Mouse (Mus musculus) MEL (cell line): ENCODE data around the gene Epha3. TPM values are rescaled to one million over a fixed set of nuclear protein-coding genes. Genes with fewer than 3 reads are reported as not detected.

ENCODE experiments used
- DNase-seq: peaks from one replicate; pipeline ENCODE4 v3.0.0; 2011; ENCODE audit warnings: low read depth, low spot score
- H3K27ac ChIP-seq: 2 replicates; pipeline ENCODE4 v1.5.1; 2012; ENCODE audit warnings: low read depth, mild to moderate bottlenecking, control low read depth, low read length, moderate library complexity; ENCODE audit not compliant: control insufficient read depth
- H3K27me3 ChIP-seq, 2 experiments: fragments of 150-350 bp in 1 of 2; sonication (generic) in 1 of 2; 2 replicates each; pipeline ENCODE4 v1.6.1; 2012; ENCODE audit warnings: low read length in 2 of 2, mild to moderate bottlenecking in 2 of 2, improper control_type of control experiment in 1 of 2, moderate library complexity in 1 of 2; ENCODE audit not compliant: insufficient read depth in 2 of 2, control insufficient read depth in 1 of 2
- H3K36me3 ChIP-seq, 2 experiments: 2 replicates each; pipeline ENCODE4 v1.6.1; 2012 to 2014; ENCODE audit warnings: low read length in 2 of 2, improper control_type of control experiment in 1 of 2, inconsistent platforms in 1 of 2, mild to moderate bottlenecking in 1 of 2; ENCODE audit not compliant: insufficient read depth in 2 of 2, control insufficient read depth in 1 of 2
- H3K4me1 ChIP-seq, 2 experiments: fragments of 150-350 bp in 1 of 2; sonication (generic) in 1 of 2; 2 replicates each; pipeline ENCODE4 v1.6.1; 2012; ENCODE audit warnings: low read length in 2 of 2, improper control_type of control experiment in 1 of 2, mild to moderate bottlenecking in 1 of 2; ENCODE audit not compliant: insufficient read depth in 2 of 2, control insufficient read depth in 1 of 2
- H3K4me3 ChIP-seq, 2 experiments: fragments of 150-350 bp in 1 of 2; sonication (generic) in 1 of 2; 2 replicates each; pipeline ENCODE4 v1.5.1; 2012; ENCODE audit warnings: low read depth in 2 of 2, low read length in 2 of 2, mild to moderate bottlenecking in 2 of 2, moderate library complexity in 2 of 2, control low read depth in 1 of 2, improper control_type of control experiment in 1 of 2; ENCODE audit not compliant: control insufficient read depth in 1 of 2, insufficient read depth in 1 of 2
- H3K79me2 ChIP-seq: 2 replicates; pipeline ENCODE4 v1.6.1; 2012; ENCODE audit warnings: mild to moderate bottlenecking, low read length, moderate library complexity; ENCODE audit not compliant: control insufficient read depth, poor library complexity, insufficient read depth
- H3K9ac ChIP-seq: 2 replicates; pipeline ENCODE4 v1.6.1; 2012; ENCODE audit warnings: low read depth, mild to moderate bottlenecking, control low read depth, low read length, moderate library complexity; ENCODE audit not compliant: control insufficient read depth, poor library complexity, severe bottlenecking
- H3K9me3 ChIP-seq: fragments of 150-350 bp; sonication (generic); replicated peaks from 2 replicates; pipeline ENCODE4 v1.6.1; 2012; ENCODE audit warnings: mild to moderate bottlenecking, low read length, improper control_type of control experiment, moderate library complexity; ENCODE audit not compliant: insufficient read depth
- CHD1 ChIP-seq: IDR thresholded peaks from 2 replicates; pipeline ENCODE4 v1.6.1; 2012; ENCODE audit warnings: low read depth, mild to moderate bottlenecking, inconsistent platforms, low read length, improper control_type of control experiment
- CTCF ChIP-seq, 3 experiments: IDR thresholded peaks in 2 of 3; conservative IDR thresholded peaks in 1 of 3; 2 replicates each; pipeline ENCODE4 v1.5.1; 2011 to 2012; ENCODE audit warnings: low read length in 3 of 3, low read depth in 2 of 3, mild to moderate bottlenecking in 2 of 3, improper control_type of control experiment in 1 of 3, inconsistent platforms in 1 of 3, mixed read lengths in 1 of 3, moderate library complexity in 1 of 3; ENCODE audit not compliant: control insufficient read depth in 1 of 3, insufficient read depth in 1 of 3, poor library complexity in 1 of 3, severe bottlenecking in 1 of 3
- E2F4 ChIP-seq: IDR thresholded peaks from 2 replicates; pipeline ENCODE4 v1.6.1; 2011; ENCODE audit warnings: low read depth, low read length, improper control_type of control experiment, borderline replicate concordance
- ELF1 ChIP-seq: IDR thresholded peaks from 2 replicates; pipeline ENCODE4 v1.6.1; 2014; ENCODE audit warnings: low read depth, mild to moderate bottlenecking, inconsistent platforms, low read length, improper control_type of control experiment, moderate library complexity
- ETS1 ChIP-seq: IDR thresholded peaks from 2 replicates; pipeline ENCODE4 v1.6.1; 2012; ENCODE audit warnings: low read depth, mild to moderate bottlenecking, inconsistent platforms, low read length, improper control_type of control experiment, moderate library complexity
- HCFC1 ChIP-seq: IDR thresholded peaks from 2 replicates; pipeline ENCODE4 v1.6.1; 2012; ENCODE audit warnings: low read depth, mild to moderate bottlenecking, inconsistent platforms, low read length, improper control_type of control experiment, moderate library complexity
- KAT2A ChIP-seq: conservative IDR thresholded peaks from 2 replicates; pipeline ENCODE4 v1.6.1; 2012; ENCODE audit warnings: low read depth, low read length, improper control_type of control experiment, inconsistent platforms
- MAFK ChIP-seq: IDR thresholded peaks from 2 replicates; pipeline ENCODE4 v1.6.1; 2011; ENCODE audit warnings: low read depth, mild to moderate bottlenecking, low read length, improper control_type of control experiment, borderline replicate concordance
- MAX ChIP-seq: IDR thresholded peaks from 2 replicates; pipeline ENCODE4 v1.6.1; 2011; ENCODE audit warnings: low read length, improper control_type of control experiment
- MAZ ChIP-seq: IDR thresholded peaks from 2 replicates; pipeline ENCODE4 v1.6.1; 2012; ENCODE audit warnings: low read depth, mild to moderate bottlenecking, inconsistent platforms, low read length, improper control_type of control experiment
- MEF2A ChIP-seq: IDR thresholded peaks from 2 replicates; pipeline ENCODE4 v1.6.1; 2014; ENCODE audit warnings: low read depth, mild to moderate bottlenecking, inconsistent platforms, low read length, improper control_type of control experiment; ENCODE audit not compliant: poor library complexity, insufficient replicate concordance, severe bottlenecking; ENCODE audit errors: extremely low read depth
- MYB ChIP-seq: IDR thresholded peaks from 2 replicates; pipeline ENCODE4 v1.6.1; 2011; ENCODE audit warnings: mild to moderate bottlenecking, low read depth, low read length, improper control_type of control experiment
- NELFE ChIP-seq: IDR thresholded peaks from 2 replicates; pipeline ENCODE4 v1.6.1; 2011; ENCODE audit warnings: low read depth, low read length, improper control_type of control experiment
- NRF1 ChIP-seq: IDR thresholded peaks from 2 replicates; pipeline ENCODE4 v1.6.1; 2014; ENCODE audit warnings: low read depth, mild to moderate bottlenecking, inconsistent platforms, low read length, improper control_type of control experiment, moderate library complexity; ENCODE audit not compliant: poor library complexity, insufficient read depth, severe bottlenecking
- RAD21 ChIP-seq: IDR thresholded peaks from 2 replicates; pipeline ENCODE4 v1.6.1; 2011; ENCODE audit warnings: mild to moderate bottlenecking, low read depth, low read length, improper control_type of control experiment
- RCOR1 ChIP-seq: IDR thresholded peaks from 2 replicates; pipeline ENCODE4 v1.6.1; 2012; ENCODE audit warnings: low read depth, mild to moderate bottlenecking, inconsistent platforms, low read length, improper control_type of control experiment
- SMC3 ChIP-seq: IDR thresholded peaks from 2 replicates; pipeline ENCODE4 v1.6.1; 2011; ENCODE audit warnings: low read depth, low read length, improper control_type of control experiment
- TAL1 ChIP-seq: IDR thresholded peaks from 2 replicates; pipeline ENCODE4 v1.6.1; 2012; ENCODE audit warnings: mild to moderate bottlenecking, inconsistent platforms, low read length, moderate library complexity, mixed read lengths
- TBP ChIP-seq: IDR thresholded peaks from 2 replicates; pipeline ENCODE4 v1.8.0; 2011; ENCODE audit warnings: low read depth, low read length, improper control_type of control experiment
- USF1 ChIP-seq: IDR thresholded peaks from 2 replicates; pipeline ENCODE4 v1.6.1; 2014; ENCODE audit warnings: low read depth, mild to moderate bottlenecking, inconsistent platforms, low read length, improper control_type of control experiment, moderate library complexity
- USF2 ChIP-seq, 2 experiments: IDR thresholded peaks; 2 replicates each; pipeline ENCODE4 v1.6.1; 2011 to 2012; ENCODE audit warnings: improper control_type of control experiment in 2 of 2, low read length in 2 of 2, borderline replicate concordance in 1 of 2, inconsistent platforms in 1 of 2, low read depth in 1 of 2, mild to moderate bottlenecking in 1 of 2; ENCODE audit not compliant: insufficient read depth in 1 of 2
- ZC3H11A ChIP-seq: IDR thresholded peaks from 2 replicates; pipeline ENCODE4 v1.6.1; 2012; ENCODE audit warnings: low read depth, mild to moderate bottlenecking, inconsistent platforms, low read length, improper control_type of control experiment
- ZNF384 ChIP-seq: IDR thresholded peaks from 2 replicates; pipeline ENCODE4 v1.6.1; 2012; ENCODE audit warnings: low read depth, mild to moderate bottlenecking, inconsistent platforms, low read length, improper control_type of control experiment
- polyA plus RNA-seq, 2 experiments: library from polyadenylated mRNA; stranded (reverse) in 1 of 2; unstranded in 1 of 2; fragments of >175 nt in 1 of 2; fragments of >200 nt in 1 of 2; gene quantifications; 2 replicates each; pipeline versions ENCODE4 v1.2.1 to v1.2.4; 2012; ENCODE audit warnings: low replicate concordance in 2 of 2, low read depth in 1 of 2; ENCODE audit not compliant: insufficient read length in 2 of 2, insufficient read depth in 1 of 2, missing spikeins in 1 of 2
- total RNA-seq: library from RNA; depleted of rRNA; stranded (reverse); fragments of 300-350 nt; gene quantifications from 2 replicates; pipeline ENCODE4 v1.2.3, GENCODE M21; 2012

The Epha3 gene
- total and polyA plus RNA-seq, 3 experiments, result not detected

GRCm38 (mm10) chr16:63881190-63881589, 17.2 kb upstream of the Epha3 start:
- H3K36me3 ChIP-seq, result no peaks in the 10 kb centered on the region
- no peak overlapping the region for H3K27ac ChIP-seq
- H3K9ac ChIP-seq, result no peak overlapping the region
- no peaks in the 10 kb centered on the region for H3K79me2 ChIP-seq
- no peak overlapping the region for H3K4me3 ChIP-seq
- H3K4me1 ChIP-seq, result no peaks in the 10 kb centered on the region
- H3K27me3 ChIP-seq, result no peaks in the 10 kb centered on the region
- TF ChIP-seq ETS1, result no peak
- TF ChIP-seq CHD1, result no peak
- no peak for TF ChIP-seq RCOR1
- TF ChIP-seq USF1, result no peak
- TF ChIP-seq NRF1, result no peak
- TF ChIP-seq MAFK, result no peak
- TF ChIP-seq ELF1, result no peak
- TF ChIP-seq CTCF (IDR thresholded peaks at IDR 0.05 in 2 of 3, conservative IDR thresholded peaks at IDR 0.05 in 1 of 3; ENCODE audit: control insufficient read depth in 1 of 3, insufficient read depth in 1 of 3, low read depth in 2 of 3, low read length in 3 of 3, poor library complexity in 1 of 3, severe bottlenecking in 1 of 3), result no peak
- no peak for TF ChIP-seq E2F4
- no peak for TF ChIP-seq MAX
- TF ChIP-seq RAD21, result no peak
- no peak for TF ChIP-seq KAT2A
- TF ChIP-seq TAL1, result no peak
- no peak for TF ChIP-seq HCFC1
- TF ChIP-seq MEF2A, result no peak
- no peak for TF ChIP-seq ZNF384
- TF ChIP-seq NELFE, result no peak
- no peak for TF ChIP-seq MYB
- TF ChIP-seq TBP, result no peak
- no peaks in the 10 kb centered on the region for H3K9me3 ChIP-seq
- DNase-seq, result no peak

- TF ChIP-seq MAZ, result no peak
- peak; percentile 67 for TF ChIP-seq SMC3
- peak; percentile 64 to 79 (median 68) for TF ChIP-seq CTCF (IDR thresholded peaks at IDR 0.05 in 2 of 3, conservative IDR thresholded peaks at IDR 0.05 in 1 of 3; ENCODE audit: control insufficient read depth in 1 of 3, insufficient read depth in 1 of 3, low read depth in 2 of 3, low read length in 3 of 3, poor library complexity in 1 of 3, severe bottlenecking in 1 of 3)
- TF ChIP-seq ZC3H11A, result peak; percentile 35; the same call in 1 of the 2 replicates
- TF ChIP-seq RAD21, result peak; percentile 49
- TF ChIP-seq USF2 (IDR thresholded peaks at IDR 0.05; ENCODE audit: borderline replicate concordance in 1 of 2, insufficient read depth in 1 of 2, low read depth in 1 of 2, low read length in 2 of 2), result no peak
- no peak for TF ChIP-seq NRF1
- Histone ChIP-seq H3K4me3 (no peak overlapping the region), H3K9ac (no peak overlapping the region), H3K27ac (no peak overlapping the region), H3K4me1 (no peaks in the 10 kb centered on the region), H3K27me3 (no peaks in the 10 kb centered on the region), H3K36me3 (no peaks in the 10 kb centered on the region), H3K79me2 (no peaks in the 10 kb centered on the region), H3K9me3 (no peaks in the 10 kb centered on the region)
- peak; percentile 41 for DNase-seq
Observed at GRCm38 (mm10) chr16:63872313-63872712, 8.3 kb upstream of the Epha3 start.
